Mouse (Mus musculus): Measurements from ENCODE around the gene Ppp6r3.

Ppp6r3 gene

DNA sequence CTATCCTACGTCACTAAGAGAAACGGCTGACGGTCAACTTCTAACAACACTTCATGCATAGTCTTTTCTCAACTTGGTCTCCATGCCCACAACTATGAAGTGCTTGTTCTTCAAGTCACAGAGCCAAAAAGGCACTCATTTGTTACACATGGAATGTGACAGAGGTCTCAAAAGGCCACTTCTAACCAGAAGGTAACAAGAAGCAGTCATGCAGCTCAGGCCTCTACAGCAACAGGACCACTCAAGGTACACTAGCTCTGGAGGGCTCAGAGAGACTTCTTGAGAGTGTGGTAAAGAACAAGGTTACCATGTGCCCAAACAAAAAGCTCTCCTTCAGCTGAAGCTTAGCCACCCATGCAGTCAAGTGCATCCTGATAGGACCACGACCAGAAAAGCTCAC is 46.9 kb downstream of the Ppp6r3 start:
- DNase-seq (ENCODE audit: low read depth, low spot score): no peak

DNA sequence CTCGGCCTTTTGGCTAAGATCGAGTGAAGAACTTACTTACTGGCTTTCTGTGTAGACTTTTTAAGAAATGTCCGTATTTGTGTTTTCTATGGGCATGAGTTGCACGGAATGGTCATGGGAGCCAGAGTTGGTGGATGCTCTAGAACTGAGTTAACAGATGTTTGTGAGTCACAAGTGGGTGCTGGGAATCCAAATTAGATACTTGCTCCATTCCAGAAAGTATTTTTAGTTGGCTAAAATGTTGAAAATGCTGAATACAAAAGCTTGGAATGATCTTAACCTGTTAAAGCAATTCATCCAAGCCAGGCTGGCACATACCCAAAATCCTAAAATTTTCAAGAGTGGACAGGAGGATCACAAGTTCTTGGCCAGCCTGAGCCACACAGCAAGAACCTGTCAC is 48.0 kb downstream of the Ppp6r3 start:
- no peak for DNase-seq (ENCODE audit: low read depth, low spot score)

DNA sequence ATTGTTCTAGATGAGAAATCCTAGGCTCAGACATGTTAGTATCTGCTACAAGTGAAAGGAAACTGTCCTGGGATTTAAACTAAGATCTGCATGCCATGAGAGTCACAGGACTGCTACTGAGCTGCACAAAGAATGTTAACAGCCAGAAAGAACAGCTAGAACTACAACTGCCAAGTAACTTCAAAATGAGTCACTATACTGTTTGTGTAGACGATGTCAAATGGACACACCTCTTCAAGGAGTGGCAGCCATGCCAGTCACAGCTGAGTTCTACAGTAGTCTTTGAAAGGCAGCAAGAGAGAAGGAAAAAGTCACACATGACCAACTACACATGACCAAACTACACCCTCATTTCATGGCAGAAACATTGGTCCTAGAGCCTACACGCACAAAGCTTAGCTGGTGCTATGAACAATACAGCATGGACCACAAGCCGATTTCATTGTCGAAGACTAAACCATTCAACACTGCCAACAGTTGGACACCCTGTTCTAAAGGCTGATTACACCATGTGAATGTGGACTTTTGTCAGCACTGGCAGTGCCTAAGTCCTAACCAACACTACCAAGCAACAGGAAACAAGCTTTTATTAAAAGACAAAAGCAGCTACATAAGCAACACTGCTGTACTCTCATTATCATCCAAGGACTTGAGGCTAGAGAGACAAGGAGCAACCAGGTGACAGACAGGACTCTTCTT is 55.9 kb downstream of the Ppp6r3 start:
- DNase-seq (ENCODE audit: low read depth, low spot score): no peak

DNA sequence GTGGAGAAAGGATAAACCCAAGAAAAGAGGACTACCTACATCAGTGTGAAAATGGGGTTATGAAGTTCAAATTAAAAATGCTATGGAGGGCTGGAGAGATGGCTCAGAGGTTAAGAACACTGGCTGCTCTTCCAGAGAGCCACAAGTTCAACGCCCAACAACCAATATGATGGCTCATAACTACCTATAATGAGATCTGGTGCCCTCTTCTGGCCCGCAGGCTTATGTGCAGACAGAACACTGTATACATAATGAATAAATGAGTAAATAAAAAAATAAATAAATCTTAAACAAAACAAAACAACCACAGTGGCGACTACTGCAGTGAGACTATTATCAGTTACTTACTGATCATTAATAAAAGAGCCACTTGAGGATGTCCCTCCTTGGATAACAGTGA is 78.3 kb downstream of the Ppp6r3 start:
- no peak for DNase-seq (ENCODE audit: low read depth, low spot score)

DNA sequence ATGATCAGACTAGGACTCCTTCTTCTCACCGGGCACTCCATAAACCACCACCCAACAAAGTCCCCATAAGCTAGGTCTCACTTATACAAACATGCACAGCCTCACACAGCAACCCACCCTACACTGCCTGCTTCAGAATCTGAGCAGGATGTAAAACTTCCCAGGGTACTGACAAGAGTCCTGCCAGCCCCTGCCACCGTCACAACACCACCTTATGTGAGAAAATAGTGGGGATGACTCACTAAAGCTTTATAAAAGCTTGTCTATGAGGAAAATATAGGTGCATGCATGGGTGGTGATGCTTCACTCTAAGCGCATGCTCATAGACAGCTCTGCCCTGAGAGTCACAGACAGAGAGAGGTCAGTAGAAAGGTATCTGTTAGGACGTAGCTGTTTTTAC is 85.7 kb downstream of the Ppp6r3 start:
- no peak for DNase-seq (ENCODE audit: low read depth, low spot score)

DNA sequence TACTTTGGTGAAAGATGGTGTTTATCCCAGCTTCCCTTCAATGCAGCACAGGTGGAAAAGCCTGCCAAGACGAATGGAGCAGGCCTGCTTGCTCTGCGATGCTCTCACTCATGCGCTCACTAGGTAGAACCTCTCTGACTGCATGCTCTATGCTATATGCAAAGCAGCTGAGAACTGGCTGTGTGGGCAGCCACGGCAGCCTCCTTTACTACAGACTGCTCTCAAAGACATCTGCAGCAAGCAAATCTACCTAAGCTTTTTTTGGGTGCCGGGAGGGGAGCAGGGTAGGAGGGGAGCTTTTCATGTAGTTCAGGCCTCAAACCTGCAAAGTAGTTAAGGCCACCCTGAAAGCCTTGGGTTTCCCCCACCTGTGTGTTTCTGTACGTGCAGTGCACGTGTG is 92.7 kb downstream of the Ppp6r3 start:
- no peak for DNase-seq (ENCODE audit: low read depth, low spot score)

DNA sequence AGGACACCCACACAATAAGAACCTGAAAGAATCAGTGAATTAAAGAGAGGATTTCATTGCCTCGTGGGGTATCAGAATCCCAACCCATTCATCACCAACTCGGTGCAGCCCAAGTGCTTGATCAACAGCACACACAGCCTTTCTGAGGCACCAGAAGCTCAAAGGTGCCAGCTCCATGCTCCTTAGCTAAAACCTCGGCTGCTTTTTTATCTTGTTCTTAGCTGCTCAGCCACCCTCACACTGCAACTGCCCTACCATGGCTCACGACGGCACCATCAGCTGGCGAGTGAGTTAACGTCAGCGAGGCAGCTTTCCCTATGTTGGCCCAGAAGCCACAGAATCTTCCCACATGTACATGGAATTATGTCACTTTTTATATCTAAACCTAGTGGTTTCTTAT is 95.4 kb downstream of the Ppp6r3 start:
- no peak for DNase-seq (ENCODE audit: low read depth, low spot score)

DNA sequence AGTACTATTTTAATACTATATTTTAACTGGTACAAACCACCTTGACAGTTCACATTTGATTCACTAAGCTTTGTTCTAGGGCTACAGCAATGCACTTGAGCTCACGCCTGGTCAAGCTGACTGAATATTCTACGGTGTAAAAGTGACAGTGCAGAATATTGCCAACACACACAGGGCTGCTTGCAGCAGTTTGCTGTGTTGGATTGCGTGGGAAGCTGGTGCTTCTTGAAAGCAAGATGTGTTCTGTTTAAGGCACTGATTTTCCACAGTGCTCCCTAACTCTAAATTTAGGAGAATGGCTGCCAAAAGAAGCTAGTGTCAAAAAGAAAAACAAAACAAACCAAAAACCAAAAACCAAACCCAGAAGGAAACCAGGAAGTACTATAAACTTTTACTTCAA is 98.6 kb downstream of the Ppp6r3 start:
- no peak for DNase-seq (ENCODE audit: low read depth, low spot score)

DNA sequence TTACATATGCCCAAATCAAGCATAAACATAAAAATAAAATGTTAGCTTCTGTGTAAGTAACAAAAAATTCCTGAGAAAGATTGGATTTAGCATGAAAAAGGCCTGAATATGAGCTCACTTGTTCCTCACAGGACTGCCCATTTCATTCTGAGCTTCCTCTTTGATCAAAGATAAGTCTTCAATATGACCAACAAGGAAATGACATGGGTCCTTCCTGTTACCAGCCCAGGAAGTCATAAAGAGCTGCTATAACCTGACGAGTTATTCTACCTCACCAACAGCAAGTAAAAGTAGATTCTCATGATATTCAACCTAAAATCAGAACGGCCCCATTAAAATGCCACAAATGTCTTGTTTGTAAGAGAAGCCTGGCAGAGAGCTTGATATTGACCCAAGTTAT is 104.3 kb downstream of the Ppp6r3 start:
- DNase-seq (ENCODE audit: low read depth, low spot score): peak; percentile 12

DNA sequence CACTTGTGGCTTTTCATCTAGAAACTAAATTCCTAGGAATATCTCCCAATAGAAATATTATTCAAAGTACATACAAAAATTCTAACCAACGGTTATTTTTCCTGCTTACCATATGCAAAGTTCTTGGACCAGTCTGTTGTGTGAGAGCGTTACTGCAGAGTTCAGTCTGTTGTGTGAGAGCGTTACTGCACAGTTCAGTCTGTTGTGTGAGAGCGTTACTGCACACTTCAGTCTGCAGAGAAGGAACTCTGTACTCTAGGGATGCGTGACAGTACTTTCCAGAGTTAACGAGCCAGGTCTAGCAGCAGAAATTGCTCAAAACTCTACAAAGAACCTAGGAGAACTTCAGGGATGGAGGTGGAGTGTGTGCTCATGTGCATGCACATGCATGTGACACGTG is 108.0 kb downstream of the Ppp6r3 start:
- DNase-seq (ENCODE audit: low read depth, low spot score): no peak

DNA sequence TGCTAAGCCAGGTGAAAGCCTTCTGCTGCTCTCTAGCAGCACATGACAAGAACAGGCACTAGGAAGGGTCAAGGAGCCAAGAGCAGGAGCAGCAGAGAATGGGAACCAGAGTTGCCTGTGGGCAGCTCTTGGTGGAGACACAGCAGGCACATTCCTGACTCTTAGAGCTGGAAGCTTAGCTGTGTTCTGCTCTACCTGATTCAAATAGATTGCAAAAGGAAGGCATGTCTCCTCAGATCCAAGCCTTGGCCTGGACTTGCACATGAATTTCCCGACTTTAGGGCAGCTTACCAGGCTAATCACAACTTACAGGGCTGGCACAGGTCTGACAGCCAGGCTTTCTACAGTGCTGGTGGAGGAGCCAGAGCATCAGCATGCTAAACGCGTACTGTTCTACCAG is 115.6 kb downstream of the Ppp6r3 start:
- no peak for DNase-seq (ENCODE audit: low read depth, low spot score)

DNA sequence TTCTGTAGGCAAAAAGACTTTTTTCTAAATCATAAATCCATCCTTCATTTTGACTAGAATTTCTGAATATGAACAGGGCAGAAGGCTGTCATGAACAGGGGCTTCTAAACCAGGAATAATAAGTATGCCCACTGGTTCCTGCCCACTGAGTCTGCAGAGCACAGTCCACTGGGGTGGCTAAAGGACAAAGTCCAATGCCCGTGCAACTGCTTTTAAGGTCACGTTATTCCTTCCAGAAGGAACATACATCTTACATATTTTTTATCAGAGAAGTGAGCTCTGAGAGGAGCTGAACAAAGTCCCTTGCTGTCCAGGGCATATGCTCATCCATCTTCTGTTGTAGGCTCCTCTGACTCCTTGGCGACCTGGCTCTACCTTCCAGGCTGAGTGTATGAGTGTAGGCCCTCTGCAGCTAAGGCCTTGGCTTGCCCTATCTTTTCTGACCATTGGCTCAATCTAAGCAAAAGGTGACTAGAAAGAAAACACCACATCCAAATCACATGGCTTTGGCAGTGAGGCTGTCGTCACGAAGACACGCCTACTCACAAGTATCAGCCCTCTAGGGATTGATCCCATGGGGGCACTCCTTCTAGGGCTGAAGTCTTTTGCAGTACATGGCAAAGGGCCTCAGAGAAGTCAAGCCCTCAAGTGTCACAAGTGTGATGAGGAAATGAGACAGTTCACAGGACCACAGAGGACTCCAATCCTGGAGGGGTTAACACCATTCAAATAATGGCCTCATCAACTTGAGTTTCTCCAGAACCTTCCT is 117.0 kb downstream of the Ppp6r3 start:
- DNase-seq (ENCODE audit: low read depth, low spot score): no peak

DNA sequence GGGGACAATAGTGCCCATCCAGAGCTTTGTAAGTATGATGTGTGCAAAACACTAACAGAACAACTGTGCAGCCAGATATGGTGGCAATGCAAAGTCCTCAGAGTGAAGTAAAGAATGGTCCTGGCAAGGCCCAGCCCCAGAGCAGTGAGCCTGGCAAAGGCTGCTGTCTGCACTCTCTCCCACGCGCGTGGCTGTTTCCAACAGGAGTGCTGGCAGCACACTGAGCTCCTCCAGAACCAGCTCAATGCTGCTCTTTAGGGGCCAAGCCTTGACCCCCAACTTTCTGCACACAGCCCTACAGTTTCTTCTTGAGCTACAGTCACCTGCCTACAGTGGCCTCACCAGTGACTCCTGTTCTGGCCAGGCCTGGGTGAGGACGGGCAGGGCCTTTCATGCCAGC is 117.8 kb downstream of the Ppp6r3 start:
- DNase-seq (ENCODE audit: low read depth, low spot score): no peak

DNA sequence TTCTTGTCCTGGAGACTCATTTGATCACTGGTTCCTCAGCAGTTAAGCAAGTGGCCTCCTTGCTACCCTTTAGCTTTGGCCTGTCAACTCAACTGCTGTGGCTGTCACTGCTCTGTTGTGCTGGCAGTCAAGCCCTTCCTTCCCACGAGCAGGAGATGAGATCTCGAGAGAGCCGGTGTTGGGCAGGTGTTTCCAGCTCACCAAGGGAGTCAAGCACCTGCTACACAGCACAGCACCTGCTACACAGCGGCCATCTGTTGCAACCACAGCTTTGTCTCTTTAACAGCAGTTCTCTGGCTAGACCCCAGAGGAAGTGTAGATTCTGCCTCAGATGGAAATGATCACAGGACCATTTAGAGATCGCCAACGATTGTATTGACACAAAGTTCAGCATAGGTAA is 123.9 kb downstream of the Ppp6r3 start:
- DNase-seq (ENCODE audit: low read depth, low spot score): peak; percentile 34

DNA sequence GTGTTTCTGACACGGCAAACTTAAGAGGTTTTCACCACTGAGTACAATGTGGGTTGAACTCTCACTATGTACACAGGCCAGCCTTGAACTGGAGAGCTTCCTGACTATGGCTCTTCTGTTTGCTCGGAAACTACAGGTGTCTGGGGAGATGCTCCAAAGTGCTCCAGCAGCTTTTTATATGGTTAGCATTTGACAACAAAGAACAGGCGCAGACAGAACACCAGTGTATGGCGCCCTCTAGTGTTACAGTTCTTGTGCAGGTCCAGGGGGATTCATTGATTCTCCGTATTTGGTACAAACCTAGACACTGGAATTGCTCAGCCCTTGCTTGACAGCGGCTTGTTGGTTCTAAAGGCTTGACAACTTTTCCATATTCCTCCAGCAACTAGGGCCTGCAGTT is 124.4 kb downstream of the Ppp6r3 start:
- DNase-seq (ENCODE audit: low read depth, low spot score): peak; percentile 65

DNA sequence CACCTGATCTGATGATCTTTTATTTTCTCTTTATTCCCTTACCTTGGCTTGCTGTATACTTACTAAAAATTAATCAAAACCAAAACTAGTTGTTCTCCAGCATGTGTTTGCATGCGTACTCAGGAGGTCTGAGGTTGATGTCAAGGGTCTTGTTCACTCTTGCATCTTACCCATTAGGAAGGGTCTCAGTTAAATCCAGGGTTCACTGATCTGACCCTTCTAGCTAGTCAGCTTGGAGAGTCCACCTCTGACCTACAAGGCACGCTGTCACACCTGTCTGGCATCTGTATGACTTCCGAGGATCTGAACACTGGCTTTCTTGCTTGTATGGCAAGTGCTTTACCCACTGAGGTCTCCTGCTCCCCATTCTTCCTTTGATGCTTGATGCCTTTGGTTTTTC is 124.8 kb downstream of the Ppp6r3 start:
- no peak for DNase-seq (ENCODE audit: low read depth, low spot score)

DNA sequence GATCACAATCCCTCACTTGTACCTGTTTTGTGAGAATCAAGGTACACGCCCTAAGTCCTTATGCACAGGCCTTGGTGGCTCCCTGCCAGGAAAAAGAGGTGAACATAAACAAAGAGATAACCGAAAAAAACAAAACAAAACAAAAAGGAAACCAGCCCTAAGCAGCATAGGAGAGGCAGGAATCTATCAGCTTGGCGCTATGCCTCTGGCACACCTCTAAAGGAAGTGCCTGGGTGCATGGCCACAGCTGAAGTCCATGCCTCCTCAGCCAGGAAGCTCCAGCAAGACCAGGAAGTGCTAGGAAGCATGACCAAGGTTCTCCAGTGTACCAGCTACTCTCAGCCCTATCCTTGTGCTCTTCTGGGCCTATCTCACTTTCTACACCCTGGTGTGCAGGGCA is 126.3 kb downstream of the Ppp6r3 start:
- DNase-seq (ENCODE audit: low read depth, low spot score): no peak

DNA sequence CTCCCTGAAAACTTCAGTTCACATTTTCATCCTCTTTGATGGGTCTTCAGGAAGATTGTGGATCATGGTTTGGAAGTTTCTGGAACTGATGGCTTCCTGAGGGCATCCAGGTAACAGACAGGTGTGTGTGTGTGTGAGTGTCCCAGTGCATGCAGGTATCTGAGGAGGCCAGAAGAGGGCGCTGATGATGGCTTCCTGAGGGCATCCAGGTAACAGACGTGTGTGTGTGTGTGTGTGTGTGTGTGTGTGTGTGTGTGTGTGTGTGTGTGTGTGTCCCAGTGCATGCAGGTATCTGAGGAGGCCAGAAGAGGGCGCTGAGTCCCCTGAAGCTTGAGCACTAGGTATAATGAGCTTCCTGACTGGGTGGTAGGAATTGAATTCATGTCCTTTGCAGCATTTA is 128.2 kb downstream of the Ppp6r3 start:
- DNase-seq (ENCODE audit: low read depth, low spot score): no peak

DNA sequence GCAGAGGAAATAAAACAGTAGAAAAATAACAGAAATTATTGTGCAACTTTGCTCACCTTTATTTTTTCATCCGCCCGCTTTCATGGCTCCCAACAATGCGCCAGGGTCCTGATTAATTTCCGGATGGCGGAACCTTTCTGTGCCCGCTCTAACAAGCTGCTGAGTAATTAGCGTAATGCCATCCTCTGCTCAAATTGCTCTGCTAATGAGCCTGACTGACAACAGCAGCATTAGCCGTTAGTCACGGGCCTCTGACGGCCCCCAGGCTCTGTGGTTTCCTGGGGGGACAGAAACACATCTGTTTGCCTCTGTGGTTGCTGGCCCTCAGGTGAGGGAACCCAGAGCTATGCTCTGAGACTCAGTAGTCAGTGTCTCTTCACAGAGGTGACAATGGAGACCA is 134.5 kb downstream of the Ppp6r3 start:
- no peak for DNase-seq (ENCODE audit: low read depth, low spot score)

DNA sequence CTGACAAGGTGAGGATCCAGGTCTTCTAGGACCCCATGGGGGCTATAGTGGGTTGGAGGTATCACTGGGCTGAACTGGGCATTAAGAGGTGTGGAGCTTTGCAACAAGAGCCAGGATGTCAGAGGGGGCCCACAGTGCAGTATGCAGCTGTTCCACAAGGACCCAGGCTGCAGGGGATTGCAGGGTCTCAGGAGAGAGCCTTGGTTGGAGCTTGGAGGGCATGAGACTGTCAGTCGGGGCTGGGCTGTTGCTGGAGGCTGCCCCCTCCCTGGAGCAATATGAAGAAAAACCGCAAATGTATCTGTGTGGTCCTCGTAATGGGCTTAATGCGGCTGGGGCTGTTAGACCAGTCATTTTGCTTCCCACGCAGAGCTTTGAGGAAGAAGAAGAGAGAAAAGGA is 134.9 kb downstream of the Ppp6r3 start:
- no peak for DNase-seq (ENCODE audit: low read depth, low spot score)

DNA sequence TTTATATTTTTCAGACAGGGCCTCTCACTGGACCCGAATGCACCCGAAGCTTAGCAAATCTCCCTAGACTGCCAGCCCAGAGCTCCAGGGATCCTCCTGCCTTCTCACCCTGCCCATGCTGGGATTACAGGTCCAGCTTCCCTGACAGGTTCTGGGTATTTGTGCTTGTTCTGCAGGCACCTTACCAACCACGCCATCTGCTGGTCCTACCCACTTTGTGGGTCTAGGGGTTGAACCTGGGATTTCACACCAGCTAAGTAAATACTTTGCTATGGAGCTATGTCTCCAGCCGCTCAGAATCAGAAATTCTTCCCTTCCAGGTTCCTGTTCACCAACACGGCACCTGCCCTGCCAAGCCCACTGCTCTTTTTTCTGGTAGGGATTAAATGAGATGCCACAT is 137.6 kb downstream of the Ppp6r3 start:
- no peak for DNase-seq (ENCODE audit: low read depth, low spot score)

DNA sequence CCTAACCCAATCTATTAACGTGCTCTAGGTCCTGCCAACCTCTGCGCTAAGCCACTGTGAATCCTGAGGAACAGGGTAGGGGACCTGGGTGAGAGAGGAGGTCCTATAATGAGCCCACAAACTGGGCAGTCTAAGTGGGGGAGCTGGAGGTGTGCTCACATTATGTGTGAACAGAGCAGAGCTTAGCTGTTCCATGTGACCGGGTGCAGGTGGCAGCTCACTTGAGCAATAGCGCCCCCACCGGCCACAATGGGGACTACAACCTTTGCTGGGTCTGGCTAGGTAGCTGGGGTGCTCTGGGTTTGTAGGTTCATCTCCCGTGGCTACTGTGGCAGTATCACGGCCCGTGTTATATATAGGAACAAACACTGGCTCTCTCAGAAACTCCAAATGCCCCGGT is 138.7 kb downstream of the Ppp6r3 start:
- DNase-seq (ENCODE audit: low read depth, low spot score): peak; percentile 29

DNA sequence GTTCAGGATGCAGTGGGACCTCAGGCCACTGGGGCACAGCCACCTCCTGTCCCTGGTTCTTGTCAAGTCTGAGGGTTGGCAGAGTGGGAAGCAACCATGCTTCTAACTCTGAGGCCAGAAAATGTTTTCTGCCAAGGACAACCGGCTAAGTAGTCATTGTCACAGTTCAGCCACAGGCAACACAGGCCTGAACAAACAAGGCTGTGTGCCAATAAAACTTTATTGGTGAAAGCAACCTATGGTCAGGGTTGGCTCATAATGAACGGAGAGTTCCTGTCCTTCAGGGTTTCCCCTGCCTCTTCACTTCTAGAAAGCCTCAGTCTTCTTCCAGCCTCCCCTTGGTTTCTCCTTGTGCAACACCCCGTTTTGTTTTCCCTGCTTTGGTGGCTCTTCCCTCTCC is 139.7 kb downstream of the Ppp6r3 start:
- DNase-seq (ENCODE audit: low read depth, low spot score): no peak

DNA sequence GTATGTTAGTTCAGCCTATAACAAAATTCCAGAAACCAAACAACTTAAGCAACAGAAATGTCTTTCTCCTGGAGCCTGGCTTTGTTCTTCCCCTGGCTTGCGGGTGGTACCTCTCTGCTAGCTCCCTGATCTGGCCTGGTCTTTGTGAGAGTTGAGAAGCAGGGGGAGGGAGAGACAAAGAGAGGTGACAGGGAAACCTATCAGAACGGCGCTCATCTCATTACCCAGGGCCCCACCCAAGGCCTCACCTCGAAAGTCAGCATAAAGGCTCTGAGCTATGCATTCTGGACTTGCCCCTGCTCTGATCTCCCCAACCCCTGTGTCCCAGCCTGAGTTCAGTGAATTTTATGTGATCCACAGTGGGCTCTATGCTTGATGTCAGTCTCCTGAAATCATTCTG is 140.9 kb downstream of the Ppp6r3 start:
- no peak for DNase-seq (ENCODE audit: low read depth, low spot score)

Measured in CD4-positive helper T cell, adult 2 months (primary cell).